Mouse (Mus musculus) adrenal gland, postnatal 25 days (tissue): ENCODE data around the gene Gm49383. TPM values are rescaled to one million over a fixed set of nuclear protein-coding genes. Genes with fewer than 3 reads are reported as not detected.

Experiments used
- DNase-seq: peaks from one replicate; pipeline ENCODE4 v3.0.0; 2021; ENCODE audit warnings: mixed read lengths
- long read RNA-seq: library from polyadenylated mRNA; stranded (forward); transcript quantifications from one replicate; pipeline ENCODE4 v2.0.0, GENCODE M21; 2021
- total RNA-seq: library from RNA; stranded (reverse); gene quantifications from 2 replicates; pipeline ENCODE4 v1.2.3, GENCODE M21; 2021

The Gm49383 gene
- 6.6 and 6.8 TPM in 2 replicates for total RNA-seq
- long read RNA-seq, result 0 reads

- peak; percentile 76 for DNase-seq
These were observed at the start of gene Gm49383 for GRCm38 (mm10) chr12:69196444-69197377. Gene Gm49383 (minus strand): TSS chr12:69197104.

- DNase-seq, result peak; percentile 78
These were observed 45.0 kb upstream of the Gm49383 start for GRCm38 (mm10) chr12:69241771-69242431.

DNA sequence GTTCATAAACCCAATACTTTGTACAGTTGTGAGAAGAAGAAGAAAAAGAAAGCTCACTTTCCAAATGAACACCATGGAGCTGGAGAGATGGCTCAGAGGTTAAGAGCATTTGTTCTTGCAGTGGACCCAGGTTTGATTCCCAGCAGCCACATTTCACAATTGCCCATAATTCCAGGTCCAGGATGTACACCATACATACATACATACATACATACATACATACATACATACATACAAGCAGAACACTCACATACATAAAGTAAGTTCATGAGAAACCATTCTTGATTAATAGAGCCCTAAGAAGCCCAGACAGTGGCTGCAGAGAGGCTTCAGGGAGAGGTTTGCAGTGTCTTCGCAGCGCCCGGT, 44.5 kb upstream of the Gm49383 start:
- DNase-seq, result no peak

DNA sequence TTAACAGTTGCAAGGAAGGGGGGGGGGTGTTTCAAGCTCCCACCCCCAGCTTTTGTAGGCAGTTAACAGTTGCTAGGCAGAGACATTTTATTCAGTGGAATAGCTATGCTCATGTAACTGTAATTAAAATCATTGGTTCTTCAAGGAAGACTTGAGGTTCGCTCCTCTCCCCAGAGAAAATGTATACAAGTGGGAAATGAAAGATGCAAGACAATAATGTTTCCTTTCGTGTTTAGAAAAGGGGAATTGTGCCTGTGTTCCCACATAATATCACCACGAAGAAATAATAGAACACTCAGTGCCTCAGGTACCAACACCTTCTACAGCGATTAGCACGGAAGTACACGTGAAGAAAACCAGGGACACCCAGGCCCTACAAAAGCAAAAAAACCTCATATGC, 44.0 kb upstream of the Gm49383 start, which contains the start of gene Klhdc1:
Gene Klhdc1, plus strand, starts transcription at position 301 of the 400 bp plus-strand sequence.
- DNase-seq, result no peak

DNA sequence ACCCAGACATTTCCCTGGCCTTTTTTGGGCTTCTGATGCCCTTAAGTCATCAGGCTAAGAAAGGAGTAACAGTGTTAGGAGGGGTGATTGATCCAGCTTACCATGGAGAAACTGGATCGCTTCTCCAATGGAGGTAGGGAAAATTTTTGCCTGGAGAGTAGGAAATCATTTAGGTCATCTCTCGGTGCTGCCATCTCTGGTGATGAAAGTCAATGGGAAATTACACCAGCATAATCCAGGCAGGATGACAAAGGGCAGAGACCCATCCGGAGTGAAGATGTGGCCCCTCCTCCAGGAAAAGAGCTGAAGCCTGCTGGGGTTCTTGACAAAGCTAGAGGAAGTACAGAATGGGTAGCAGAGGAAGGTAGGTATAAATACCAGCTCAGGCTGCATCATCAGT, 41.4 kb upstream of the Gm49383 start:
- no peak for DNase-seq

- DNase-seq, result no peak
These were observed 38.9 kb upstream of the Gm49383 start for GRCm38 (mm10) chr12:69235782-69236181.

DNA sequence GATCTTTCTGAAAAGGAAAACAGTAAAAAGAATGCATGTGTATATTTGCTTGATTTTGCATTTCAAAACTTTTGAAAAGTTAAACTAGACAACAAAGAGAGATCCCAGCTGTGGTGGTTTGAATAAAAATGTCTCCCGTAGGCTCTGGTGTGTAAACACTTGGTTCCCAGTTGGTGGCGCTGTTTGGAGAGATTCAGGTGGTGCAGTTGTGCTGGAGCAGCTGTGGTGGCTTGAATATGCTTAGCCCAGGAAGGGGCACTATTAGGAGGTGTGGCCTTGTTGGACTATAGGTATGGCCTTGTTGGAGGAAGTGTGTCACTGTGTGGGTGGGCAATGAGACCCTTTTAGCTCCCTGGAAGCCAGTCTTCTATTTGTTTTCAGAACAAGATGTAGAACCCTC, 32.3 kb upstream of the Gm49383 start:
- no peak for DNase-seq

- DNase-seq, result peak; percentile 90
These were observed 31.0 kb upstream of the Gm49383 start, which contains the start of gene Pole2 for GRCm38 (mm10) chr12:69227776-69228466. Gene Pole2 (minus strand): TSS chr12:69228195.

DNA sequence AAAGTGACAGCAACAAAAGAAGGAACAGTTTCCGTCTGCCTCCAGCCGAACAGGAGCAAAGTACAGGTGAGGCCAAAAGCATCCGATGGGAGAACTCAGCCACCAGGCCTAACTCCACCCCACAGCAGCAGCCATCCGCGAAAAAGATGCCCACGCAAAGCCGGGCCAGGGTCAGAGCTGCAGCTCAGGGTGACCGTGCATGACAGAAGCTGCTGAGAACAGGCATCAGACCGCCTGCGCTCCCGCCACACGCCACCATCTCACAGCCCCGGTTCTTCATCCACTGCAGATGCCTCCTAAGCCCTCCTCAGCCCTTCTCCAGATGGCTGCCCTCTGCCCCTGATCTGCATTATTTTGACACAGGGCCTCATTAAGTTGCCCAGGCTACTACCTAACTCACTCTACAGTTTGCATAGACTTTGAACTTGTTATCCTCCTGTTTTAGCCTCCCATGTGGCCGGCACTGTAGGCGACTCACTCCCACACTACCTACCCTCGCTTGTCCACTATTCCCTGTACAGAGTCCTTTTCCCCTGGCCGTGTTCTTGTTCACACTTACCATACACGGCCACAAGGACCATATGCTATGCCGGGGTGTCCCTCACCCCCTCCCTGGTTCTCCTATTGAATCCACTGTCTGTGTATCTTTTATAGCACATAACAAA, 23.8 kb upstream of the Gm49383 start:
- DNase-seq, result no peak

- no peak for DNase-seq
These were observed 19.7 kb upstream of the Gm49383 start for GRCm38 (mm10) chr12:69216587-69216986.

- peak; percentile 55 for DNase-seq
These were observed 18.3 kb upstream of the Gm49383 start for GRCm38 (mm10) chr12:69215000-69215785.

- no peak for DNase-seq
These were observed 17.5 kb upstream of the Gm49383 start for GRCm38 (mm10) chr12:69214393-69214792.

GRCm38 (mm10) chr12:69213186-69213777, 16.4 kb upstream of the Gm49383 start:
- DNase-seq, result no peak

DNA sequence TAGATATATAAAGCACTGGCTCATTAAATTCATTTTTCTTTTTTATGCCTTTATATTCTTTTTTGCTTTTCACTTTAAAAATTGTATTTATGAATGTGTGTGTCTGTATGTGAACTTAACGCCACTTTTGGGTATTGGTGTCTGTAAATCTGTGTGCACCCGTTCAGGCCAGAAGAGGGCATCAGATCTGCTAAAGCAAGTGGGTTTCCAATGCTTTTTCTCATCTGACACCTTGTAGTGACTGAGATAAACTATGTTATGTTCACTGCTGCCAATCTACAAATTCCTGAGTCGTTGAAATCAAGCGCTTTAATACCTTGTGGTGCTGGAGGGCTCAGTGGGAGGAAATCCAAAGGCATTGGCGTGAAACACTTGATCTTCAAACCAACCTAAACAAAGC, 14.2 kb upstream of the Gm49383 start:
- no peak for DNase-seq

- no peak for DNase-seq
These were observed 13.4 kb upstream of the Gm49383 start for GRCm38 (mm10) chr12:69210056-69210979.

GRCm38 (mm10) chr12:69208520-69208919, 11.6 kb upstream of the Gm49383 start:
- no peak for DNase-seq

DNA sequence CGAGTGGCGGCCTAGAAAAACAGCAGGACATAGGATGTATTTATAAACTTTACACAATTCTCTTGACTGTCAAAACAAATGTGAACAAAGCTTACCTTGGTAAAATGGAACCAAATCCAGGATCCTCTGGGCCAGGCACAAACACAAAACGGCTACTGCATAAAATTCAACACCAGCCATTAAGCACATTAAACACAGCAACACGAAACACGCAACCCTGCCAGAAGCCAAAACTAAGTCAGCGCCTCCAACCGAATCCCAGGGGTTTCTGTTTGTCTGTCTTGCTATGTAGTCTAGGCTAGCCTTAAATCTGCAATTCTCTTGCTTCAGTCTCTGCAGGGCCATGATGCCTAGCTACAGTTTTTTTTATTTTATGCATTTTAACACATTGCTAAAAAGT, 11.0 kb upstream of the Gm49383 start:
- no peak for DNase-seq

DNA sequence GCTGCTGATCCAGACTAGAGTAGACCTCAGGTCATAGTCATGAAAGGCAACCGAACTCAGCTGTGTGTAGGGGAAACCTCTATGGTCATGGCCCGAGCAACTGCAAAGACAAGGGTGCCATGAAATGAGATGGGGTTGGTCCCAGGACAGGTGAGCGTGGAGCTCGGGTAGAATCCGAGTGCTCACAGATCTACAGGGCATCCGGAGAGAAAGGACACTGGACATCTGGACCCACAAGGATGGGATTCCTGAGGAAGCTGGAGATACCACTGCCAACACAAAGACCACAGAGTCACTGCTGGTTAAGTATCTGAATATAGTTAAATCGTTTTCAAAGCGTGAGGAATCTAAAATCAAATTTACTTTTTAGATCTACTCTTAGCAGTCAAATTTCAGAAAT, 10.5 kb upstream of the Gm49383 start:
- no peak for DNase-seq

- no peak for DNase-seq
These were observed 7.3 kb upstream of the Gm49383 start, which contains the start of gene Gm49384 for GRCm38 (mm10) chr12:69204052-69204833. Gene Gm49384 (minus strand): TSS chr12:69204267.
